Mouse (Mus musculus) spleen, adult 10 weeks (tissue): Measurements from ENCODE around the gene Usp16. TPM values are rescaled to one million over a fixed set of nuclear protein-coding genes. Genes with fewer than 3 reads are reported as not detected.

ENCODE experiments used
- polyA plus RNA-seq: library from polyadenylated mRNA; stranded (reverse); fragments of 350-450 nt; fragmentation: Illumina TruSeq; extraction: RNeasy Lipid Tissue Mini Kit (QIAGEN cat#74804); gene quantifications from one replicate; pipeline ENCODE4 v1.2.3, GENCODE M21; 2015; ENCODE audit warnings: low replicate concordance; ENCODE audit not compliant: insufficient read depth

Gene Usp16
- polyA plus RNA-seq = 141 TPM

DNA sequence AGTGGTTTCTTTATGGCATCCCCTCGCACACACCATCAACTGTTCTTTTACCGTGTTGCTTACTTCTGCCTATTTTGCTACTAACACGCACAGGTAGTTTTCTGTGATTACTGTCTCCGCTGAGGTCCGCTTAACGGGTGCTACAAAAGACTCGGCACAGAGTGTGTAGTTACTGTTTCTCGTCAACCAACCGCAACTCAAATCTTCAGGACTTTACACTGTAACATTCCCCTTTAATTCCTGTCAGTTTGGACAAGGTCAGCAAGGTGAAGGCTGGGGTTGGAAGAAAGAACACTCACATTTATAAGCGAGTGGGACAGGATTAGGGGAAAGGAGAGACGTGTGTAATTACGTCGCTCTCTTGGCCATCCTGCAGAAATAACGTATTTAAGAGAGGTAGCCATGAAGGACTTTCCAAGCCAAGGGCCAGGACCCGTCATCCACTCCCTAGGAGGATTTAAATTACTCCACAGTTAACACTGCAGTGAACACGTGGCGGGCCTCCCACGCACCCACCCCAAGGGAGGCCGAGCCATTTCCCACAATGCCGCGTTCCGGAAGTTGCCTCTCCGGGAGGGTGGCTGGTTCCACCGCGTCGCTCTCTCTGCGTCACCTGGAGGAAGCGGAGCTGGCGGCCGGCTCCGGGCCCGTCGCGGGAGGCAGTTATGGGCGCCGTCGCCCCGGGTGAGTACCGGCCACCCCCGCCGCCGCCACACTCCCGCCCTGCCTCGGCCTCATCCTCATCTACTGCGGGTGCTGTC, at the start of gene Usp16:
Gene Usp16, plus strand, starts transcription at position 285 of the 761 bp plus-strand sequence.

GRCm38 (mm10) chr16:87432033-87432814, 22.3 kb upstream of the Usp16 start, which contains the start of gene Ltn1:
Gene Ltn1, minus strand, starts transcription at chr16:87432612.

DNA sequence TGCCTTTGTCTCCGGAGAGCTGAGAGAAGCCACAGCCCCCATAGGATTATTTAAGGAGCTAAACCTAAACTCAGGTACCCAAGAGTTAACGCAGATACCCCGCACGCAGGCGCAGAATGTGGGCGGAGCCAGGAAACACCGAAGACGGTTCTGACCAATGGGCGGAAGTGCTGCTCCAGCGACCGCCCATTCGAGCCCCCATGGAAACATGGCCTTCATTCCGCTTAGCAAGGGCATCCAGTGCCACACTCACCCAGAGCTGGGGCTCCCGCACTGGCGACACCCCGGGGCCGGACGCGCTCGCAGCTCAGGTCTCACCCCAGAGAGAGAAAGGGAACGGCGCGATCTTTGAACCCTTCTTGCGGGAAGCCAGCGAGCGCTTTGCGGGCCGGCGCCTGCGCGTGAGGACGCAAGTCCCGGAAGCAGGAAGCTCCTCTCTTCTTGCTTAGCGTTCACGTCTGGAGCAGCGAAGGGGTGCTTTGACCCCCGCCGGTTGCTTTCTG, 14.3 kb upstream of the Usp16 start, which contains the start of gene Rwdd2b:
Gene Rwdd2b, minus strand, starts transcription at position 390 of the 503 bp plus-strand sequence.

GRCm38 (mm10) chr16:87495716-87496447, 41.4 kb downstream of the Usp16 start, which contains the start of gene Cct8:
Gene Cct8, minus strand, starts transcription at chr16:87495873.

Other genes starting within 250 kb of the Usp16 start
- 19.4 TPM for gene N6amt1, start 100.5 kb upstream of the Usp16 start, polyA plus RNA-seq
- gene Ltn1, start 22.1 kb upstream of the Usp16 start, polyA plus RNA-seq = 32.8 TPM
- gene Rwdd2b, start 14.1 kb upstream of the Usp16 start, polyA plus RNA-seq = 13.9 TPM
- 347 TPM for gene Cct8, start 41.2 kb downstream of the Usp16 start, polyA plus RNA-seq
- 1.9 TPM for gene Map3k7cl, start 98.6 kb downstream of the Usp16 start, polyA plus RNA-seq
- 24.2 TPM for gene Bach1, start 244.2 kb downstream of the Usp16 start, polyA plus RNA-seq